Mouse (Mus musculus) bone marrow macrophage, adult 2 months (primary cell): ENCODE data around the gene Arhgap19.

Source experiments
- CTCF ChIP-seq: IDR thresholded peaks from 2 replicates; pipeline ENCODE4 v1.5.1; 2012; ENCODE audit warnings: low read depth, mild to moderate bottlenecking, low read length, moderate library complexity
- POLR2A ChIP-seq: IDR thresholded peaks from 2 replicates; pipeline ENCODE4 v1.6.1; 2012; ENCODE audit warnings: mild to moderate bottlenecking, low read depth, low read length, borderline replicate concordance

GRCm38 (mm10) chr19:41816915-41817314, 15.1 kb upstream of the Arhgap19 start:
- TF ChIP-seq CTCF (no peak), POLR2A (no peak)
